Mouse (Mus musculus) common myeloid progenitor, adult 5-6 weeks (primary cell): ENCODE measurements around the gene Cyp2e1. TPM values are rescaled to one million over a fixed set of nuclear protein-coding genes. Genes with fewer than 3 reads are reported as not detected.
"Not testable (repeated sequence)": the region's sequence is repeated elsewhere in the genome, so short reads cannot be mapped to it uniquely, and the experiment has no call there.

ENCODE experiments used
- ATAC-seq: replicated peaks from 2 replicates; pipeline ENCODE4 v1.8.0; 2016; ENCODE audit warnings: low read depth, mild to moderate bottlenecking, moderate TSS enrichment, inconsistent platforms; ENCODE audit not compliant: poor library complexity, severe bottlenecking
- total RNA-seq: library from RNA; stranded (forward); fragments of 200-1000, 187-1606 nt; gene quantifications from 2 replicates; pipeline ENCODE4 v1.2.3, GENCODE M21; 2017

Gene Cyp2e1
- total RNA-seq = not detected in 2 replicates

GRCm38 (mm10) chr7:140763447-140764020 lies at the start of gene Cyp2e1:
Gene Cyp2e1, plus strand, starts transcription at chr7:140763739.
- ATAC-seq = no peak

GRCm38 (mm10) chr7:140717155-140718055 lies 46.1 kb upstream of the Cyp2e1 start:
- ATAC-seq = no peak

- ATAC-seq = no peak
These were observed 42.4 kb upstream of the Cyp2e1 start for GRCm38 (mm10) chr7:140721095-140721494.

GRCm38 (mm10) chr7:140725558-140725957 lies 38.0 kb upstream of the Cyp2e1 start:
- no peak for ATAC-seq

- no peak for ATAC-seq
These were observed 30.4 kb upstream of the Cyp2e1 start for GRCm38 (mm10) chr7:140733162-140733561.

- ATAC-seq = no peak
These were observed 16.1 kb upstream of the Cyp2e1 start for GRCm38 (mm10) chr7:140747402-140747801.

GRCm38 (mm10) chr7:140748116-140748826 lies 15.3 kb upstream of the Cyp2e1 start:
- ATAC-seq = no peak

- no peak for ATAC-seq
These were observed 14.7 kb upstream of the Cyp2e1 start for GRCm38 (mm10) chr7:140748827-140749160.

- ATAC-seq = no peak
These were observed 9.0 kb upstream of the Cyp2e1 start for GRCm38 (mm10) chr7:140754556-140754955.

GRCm38 (mm10) chr7:140756151-140756854 lies 7.2 kb upstream of the Cyp2e1 start:
- no peak for ATAC-seq

- ATAC-seq = no peak
These were observed 2.9 kb upstream of the Cyp2e1 start for GRCm38 (mm10) chr7:140760647-140761046.

- not testable (repeated sequence) for ATAC-seq
These were observed 1.9 kb downstream of the Cyp2e1 start for GRCm38 (mm10) chr7:140765391-140765790.

- ATAC-seq = peak; percentile 91
These were observed 2.6 kb downstream of the Cyp2e1 start for GRCm38 (mm10) chr7:140765888-140766739.

GRCm38 (mm10) chr7:140780548-140780947 lies 17.0 kb downstream of the Cyp2e1 start:
- no peak for ATAC-seq

GRCm38 (mm10) chr7:140787406-140788052 lies 24.0 kb downstream of the Cyp2e1 start, which contains the start of gene Syce1:
Gene Syce1, minus strand, starts transcription at chr7:140787852.
- ATAC-seq = no peak

- ATAC-seq = no peak
These were observed 24.5 kb downstream of the Cyp2e1 start for GRCm38 (mm10) chr7:140788053-140788435.

- ATAC-seq = no peak
These were observed 30.0 kb downstream of the Cyp2e1 start for GRCm38 (mm10) chr7:140793541-140793940.

- 0 out of 2 replicates have a peak, but pooled peaks have one; percentile 25 for ATAC-seq
These were observed 34.1 kb downstream of the Cyp2e1 start for GRCm38 (mm10) chr7:140797619-140798018.

- ATAC-seq = no peak
These were observed 34.7 kb downstream of the Cyp2e1 start for GRCm38 (mm10) chr7:140798212-140798611.
